Mouse (Mus musculus) ES-E14 (cell line): ENCODE measurements around the gene Rasl10a.

Source experiments
- CHD2 ChIP-seq: IDR thresholded peaks from 2 replicates; pipeline ENCODE4 v1.6.1; 2014; ENCODE audit warnings: mild to moderate bottlenecking, low read depth, low read length, inconsistent platforms
- HCFC1 ChIP-seq: IDR thresholded peaks from 2 replicates; pipeline ENCODE4 v1.6.1; 2012; ENCODE audit warnings: low read length, inconsistent platforms, borderline replicate concordance; ENCODE audit not compliant: insufficient read depth
- MAFK ChIP-seq: IDR thresholded peaks from 2 replicates; pipeline ENCODE4 v1.6.1; 2014; ENCODE audit warnings: mild to moderate bottlenecking, low read depth, low read length, inconsistent platforms; ENCODE audit not compliant: insufficient read depth
- ZC3H11A ChIP-seq: IDR thresholded peaks from 2 replicates; pipeline ENCODE4 v1.6.1; 2012; ENCODE audit warnings: low read depth, mild to moderate bottlenecking, inconsistent platforms, low read length, borderline replicate concordance
- ZNF384 ChIP-seq: IDR thresholded peaks from 2 replicates; pipeline ENCODE4 v1.6.1; 2012; ENCODE audit warnings: low read depth, low read length, inconsistent platforms

- TF ChIP-seq ZNF384 (no peak), ZC3H11A (no peak), MAFK (no peak), CHD2 (no peak), HCFC1 (no peak)
Observed at GRCm38 (mm10) chr11:5011480-5011879, 46.4 kb upstream of the Rasl10a start.
